In the genomic region with DNA sequence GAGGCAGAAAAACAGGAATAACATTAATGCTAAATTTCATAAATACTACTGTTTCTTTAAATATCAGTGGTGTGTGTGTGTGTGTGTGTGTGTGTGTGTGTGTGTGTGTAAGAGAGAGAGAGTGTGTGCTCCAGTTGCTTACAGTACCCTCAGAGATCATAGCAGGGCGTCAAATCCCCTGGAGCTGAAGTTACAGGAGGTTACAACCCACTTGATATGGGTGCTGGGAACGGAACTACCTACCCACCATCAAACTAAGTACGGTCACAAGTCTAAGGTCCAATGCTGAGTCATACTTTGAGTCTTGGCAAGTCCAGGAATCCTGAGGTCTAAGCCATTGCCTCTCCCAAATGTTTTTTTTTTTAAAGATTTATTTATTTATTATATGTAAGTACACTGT, we compare ENCODE assay signal across 19 mouse cellular contexts. TPM values are rescaled to one million over a fixed set of nuclear protein-coding genes. Genes with fewer than 3 reads are reported as not detected.
A peak's percentile ranks its signal among the peaks of the same experiment; 100 is the strongest.
DNase-seq lines count a peak whose midpoint lies in the region; TF ChIP-seq lines count a peak whose summit lies in the region.
"Not testable (repeated sequence)": the region's sequence is repeated elsewhere in the genome, so short reads cannot be mapped to it uniquely, and the experiment has no call there.
"Had no signal": no experiment of that assay in that cellular context is flagged by ENCODE, and none has a peak within 500 bp of the region (broad histone marks: within the 10 kb centered on the region; RNA-seq: fewer than 3 reads in every experiment).

No protein-coding gene starts in this region.

- TF ChIP-seq CTCF in liver, adult 2 months (IDR thresholded peaks at IDR 0.05; ENCODE audit: low read depth, low read length) = not testable (repeated sequence)

- peak; percentile 25 for DNase-seq in 3134 (ENCODE audit: extremely low read depth, insufficient read length, low spot score)
- DNase-seq in NIH3T3 (ENCODE audit: low read depth) = peak; percentile 1
- DNase-seq in heart, adult 11 months = peak; percentile 30
- DNase-seq in heart, embryonic 10.5 days (ENCODE audit: low spot score) = peak; percentile 53
- DNase-seq in liver, adult 2 months (ENCODE audit: extremely low read depth, low read depth, low spot score) = peak; percentile 55

- H3K4me1 ChIP-seq in heart, embryonic 10.5 days = not testable (repeated sequence)
- peaks cover 13% of the 10 kb centered on the region for H3K4me1 ChIP-seq in liver, adult 2 months (ENCODE audit: control insufficient read depth, insufficient read depth, low read length)

- H3K9ac ChIP-seq in liver, adult 2 months (ENCODE audit: low read depth, low read length) = not testable (repeated sequence)

- H3K27ac ChIP-seq in heart, embryonic 10.5 days = not testable (repeated sequence)
- H3K27ac ChIP-seq in liver, adult 2 months (replicated peaks; ENCODE audit: insufficient read depth, low read depth, low read length) = peak overlapping the region; percentile 52; the same call in 1 of the 2 replicates

- not testable (repeated sequence) for TF ChIP-seq POLR2A in liver, adult 2 months (IDR thresholded peaks at IDR 0.05; ENCODE audit: extremely low read depth, insufficient read depth, low read length)

- 87% methylated on average over 3 of the region's 3 CpGs for WGBS in heart, embryonic 10.5 days
- WGBS in liver, adult 2 months = 17% methylated on average over 3 of the region's 3 CpGs

- H3K79me2 ChIP-seq in liver, adult 2 months (ENCODE audit: control insufficient read depth, insufficient read depth, low read length) = not testable (repeated sequence)

- not testable (repeated sequence) for H3K4me3 ChIP-seq in heart, embryonic 10.5 days; liver, adult 2 months (ENCODE audit: insufficient read depth, low read depth, low read length)

- H3K27me3 ChIP-seq in heart, embryonic 10.5 days (ENCODE audit: insufficient read depth, poor library complexity, severe bottlenecking); liver, adult 2 months (ENCODE audit: control insufficient read depth, insufficient read depth, low read length): not testable (repeated sequence)

- not testable (repeated sequence) for H3K36me3 ChIP-seq in heart, embryonic 10.5 days; liver, adult 2 months (ENCODE audit: control insufficient read depth, insufficient read depth, low read length)

- not testable (repeated sequence) for H3K9me3 ChIP-seq in heart, embryonic 10.5 days

RNA-seq across cellular contexts. Expression of gene Apol9b, which starts 1.1 kb away (rescaled TPM):
- polyA plus RNA-seq in heart, embryonic 10.5 days (2016; fragmentation: Nextera tagmentation; extraction: Ambion mirVana) = not detected in 2 replicates
- 133 and 148 TPM in 2 replicates for total RNA-seq in liver, adult 2 months (2014; rRNA removed)
- polyA plus RNA-seq in liver, adult 2 months (2012; rRNA removed) = 125 and 174 TPM in 2 replicates
- total RNA-seq: CH12.LX, ES-E14, G1E, MEL had no signal
- polyA plus RNA-seq: brain, embryonic 14.5 days; G1E had no signal

RNA-seq across cellular contexts. Expression of gene Apol8, which starts 29.1 kb away (rescaled TPM):
- 0.16 and 0.52 TPM in 2 replicates for polyA plus RNA-seq in heart, embryonic 10.5 days (2016; fragmentation: Nextera tagmentation; extraction: Ambion mirVana)
- 0.09 TPM in 1 of 2 replicates, not detected in the other for total RNA-seq in liver, adult 2 months (2014; rRNA removed)
- not detected in 2 replicates for polyA plus RNA-seq in liver, adult 2 months (2012; rRNA removed)
- total RNA-seq: adrenal gland, adult 18-20 months; adrenal gland, adult 2 months; adrenal gland, postnatal 25 days; adrenal gland, postnatal 36 days had no signal
- polyA plus RNA-seq: activated CD4-positive, CD25-positive, alpha-beta regulatory T cell, adult 4 months; adrenal gland, adult 2 months; CD4-positive, CD25-positive, alpha-beta regulatory T cell, adult 4 months; G1E had no signal

RNA-seq across cellular contexts. Expression of gene Apol7e, which starts 29.1 kb away (rescaled TPM):
- not detected in 2 replicates for polyA plus RNA-seq in heart, embryonic 10.5 days (2016; fragmentation: Nextera tagmentation; extraction: Ambion mirVana)
- 0.07 and 0.09 TPM in 2 replicates for total RNA-seq in liver, adult 2 months (2014; rRNA removed)
- polyA plus RNA-seq in liver, adult 2 months (2012; rRNA removed) = 0.26 and 0.73 TPM in 2 replicates
- total RNA-seq: adrenal gland, postnatal 14 days; adrenal gland, postnatal 25 days; adrenal gland, postnatal 36 days; CH12.LX; G1E; MEL had no signal
- polyA plus RNA-seq: C2C12; cerebellum, adult 2 months; G1E had no signal

Comparison
In these comparisons a context has a peak if more than half of its experiments do, and no peak if none do; other contexts are left out.
1. DNase-seq: peak in every context shown above with its lines; median percentile 55 in liver, adult 2 months; 53 in heart, embryonic 10.5 days; 30 in heart, adult 11 months; 25 in 3134; 1 in NIH3T3.
2. RNA of gene Apol9b, which starts 1.1 kb away (polyA plus RNA-seq): 125 to 174 TPM in liver, adult 2 months; not detected in heart, embryonic 10.5 days; every median in the first group is over 100 times any median in the second.